8 mouse cellular contexts compared by ENCODE assay signal in genomic region chr3:95818026-95818511, GRCm38 (mm10). TPM values are rescaled to one million over a fixed set of nuclear protein-coding genes. Genes with fewer than 3 reads are reported as not detected.
DNase-seq lines count a peak whose midpoint lies in the region; ATAC-seq and TF ChIP-seq lines count a peak whose summit lies in the region.

No protein-coding gene starts in this region.

- H3K36me3 ChIP-seq in kidney, adult 2 months (ENCODE audit: control insufficient read depth, insufficient read depth, low read length) = no peaks in the 10 kb centered on the region
- no peaks in the 10 kb centered on the region for H3K36me3 ChIP-seq in liver, embryonic 15.5 days (replicated peaks)
- H3K36me3 ChIP-seq in neural tube, embryonic 15.5 days = no peaks in the 10 kb centered on the region

- H3K4me2 ChIP-seq in liver, embryonic 15.5 days = peak overlapping the region; percentile 82
- H3K4me2 ChIP-seq in neural tube, embryonic 15.5 days = peak overlapping the region; percentile 56

- TF ChIP-seq CTCF in kidney, adult 2 months (conservative IDR thresholded peaks at IDR 0.05; ENCODE audit: insufficient read depth, insufficient read length, low read depth, low read length) = no peak

- H3K27me3 ChIP-seq in kidney, adult 2 months (replicated peaks; ENCODE audit: control insufficient read depth, insufficient read depth, low read length) = no peaks in the 10 kb centered on the region
- H3K27me3 ChIP-seq in liver, embryonic 15.5 days = no peaks in the 10 kb centered on the region
- H3K27me3 ChIP-seq in neural tube, embryonic 15.5 days (replicated peaks) = no peaks in the 10 kb centered on the region

- peak overlapping the region; percentile 92 for H3K9ac ChIP-seq in liver, embryonic 15.5 days
- H3K9ac ChIP-seq in neural tube, embryonic 15.5 days (replicated peaks) = peak overlapping the region; percentile 89

- H3K4me3 ChIP-seq in kidney, adult 2 months (ENCODE audit: insufficient read depth, low read depth, low read length) = peak overlapping the region; percentile 100
- peak overlapping the region; percentile 92 for H3K4me3 ChIP-seq in liver, embryonic 15.5 days (replicated peaks)
- peak overlapping the region; percentile 74 for H3K4me3 ChIP-seq in neural tube, embryonic 15.5 days (replicated peaks)

- peak overlapping the region; percentile 99 for H3K27ac ChIP-seq in kidney, adult 2 months (ENCODE audit: insufficient read depth, low read depth, low read length)
- H3K27ac ChIP-seq in liver, embryonic 15.5 days (replicated peaks) = peak overlapping the region; percentile 100
- H3K27ac ChIP-seq in neural tube, embryonic 15.5 days (replicated peaks) = peak overlapping the region; percentile 100

- peaks cover 2% of the 10 kb centered on the region; the same call in 1 of the 2 replicates for H3K4me1 ChIP-seq in kidney, adult 2 months (ENCODE audit: control insufficient read depth, insufficient read depth, low read length)
- H3K4me1 ChIP-seq in liver, embryonic 15.5 days (replicated peaks) = peaks cover 44% of the 10 kb centered on the region
- H3K4me1 ChIP-seq in neural tube, embryonic 15.5 days = peaks cover 32% of the 10 kb centered on the region

- peak; percentile 35 for TF ChIP-seq POLR2A in kidney, adult 2 months (IDR thresholded peaks at IDR 0.05; ENCODE audit: low read depth, low read length)

- no peak for ATAC-seq in liver, embryonic 15.5 days (ENCODE audit: insufficient read depth)
- ATAC-seq in neural tube, embryonic 15.5 days (ENCODE audit: low FRiP score) = no peak

- DNase-seq in CD4-positive helper T cell, adult 2 months (ENCODE audit: low read depth, low spot score) = peak; percentile 57
- DNase-seq in adrenal gland, adult (ENCODE audit: inconsistent age in 2 of 2, low spot score in 1 of 2) = peak; percentile 63 to 88
- DNase-seq in embryo, embryonic 11 days = peak; percentile 73
- peak; percentile 58 to 75 for DNase-seq in heart, adult 18-20 months
- DNase-seq in kidney, adult 2 months = peak; percentile 85
- peak; percentile 75 for DNase-seq in yolk sac, embryonic 10.5 days (ENCODE audit: low spot score)

- no peaks in the 10 kb centered on the region for H3K9me3 ChIP-seq in liver, embryonic 15.5 days (replicated peaks)
- no peaks in the 10 kb centered on the region for H3K9me3 ChIP-seq in neural tube, embryonic 15.5 days (replicated peaks)

- WGBS in kidney, adult 2 months = 0% methylated on average over 21 of the region's 21 CpGs
- under 1% methylated on average over 21 of the region's 21 CpGs for WGBS in liver, embryonic 15.5 days (ENCODE audit: insufficient replicate concordance)
- WGBS in neural tube, embryonic 15.5 days = under 1% methylated on average over 21 of the region's 21 CpGs

RNA-seq across cellular contexts. Expression of gene Rprd2, which starts 0.6 kb away (rescaled TPM):
- 10 to 100 TPM; 42.5 to 44.6 TPM for total RNA-seq in heart, adult 18-20 months (2021)
- 12.6 and 13.9 TPM in 2 replicates for polyA plus RNA-seq in kidney, adult 2 months (2012; rRNA removed)
- 6.5 and 6.8 TPM in 2 replicates for polyA plus RNA-seq in liver, embryonic 15.5 days (2015; fragmentation: Nextera tagmentation; extraction: Ambion mirVana)
- 20.3 and 22.3 TPM in 2 replicates for polyA plus RNA-seq in neural tube, embryonic 15.5 days (2015; fragmentation: Nextera tagmentation; extraction: Ambion mirVana)

RNA-seq across cellular contexts. Expression of gene Prpf3, which starts 37.6 kb away (rescaled TPM):
- 10 to 100 TPM; 20.5 to 22.9 TPM for total RNA-seq in heart, adult 18-20 months (2021)
- polyA plus RNA-seq in kidney, adult 2 months (2012; rRNA removed) = 12.4 and 14.6 TPM in 2 replicates
- polyA plus RNA-seq in liver, embryonic 15.5 days (2015; fragmentation: Nextera tagmentation; extraction: Ambion mirVana) = 22.7 and 23.9 TPM in 2 replicates
- 32.2 and 36.3 TPM in 2 replicates for polyA plus RNA-seq in neural tube, embryonic 15.5 days (2015; fragmentation: Nextera tagmentation; extraction: Ambion mirVana)

RNA-seq across cellular contexts. Expression of gene Mrps21, which starts 53.2 kb away (rescaled TPM):
- 100 to 1,000 TPM; 323 to 346 TPM for total RNA-seq in heart, adult 18-20 months (2021)
- polyA plus RNA-seq in kidney, adult 2 months (2012; rRNA removed) = 172 and 274 TPM in 2 replicates
- polyA plus RNA-seq in liver, embryonic 15.5 days (2015; fragmentation: Nextera tagmentation; extraction: Ambion mirVana) = 141 and 166 TPM in 2 replicates
- 284 and 296 TPM in 2 replicates for polyA plus RNA-seq in neural tube, embryonic 15.5 days (2015; fragmentation: Nextera tagmentation; extraction: Ambion mirVana)

RNA-seq across cellular contexts. Expression of gene Tars2, which starts 58.1 kb away (rescaled TPM):
- 10 to 100 TPM; 44.4 to 49.4 TPM for total RNA-seq in heart, adult 18-20 months (2021)
- 28.2 and 29.3 TPM in 2 replicates for polyA plus RNA-seq in kidney, adult 2 months (2012; rRNA removed)
- 33.8 and 38.0 TPM in 2 replicates for polyA plus RNA-seq in liver, embryonic 15.5 days (2015; fragmentation: Nextera tagmentation; extraction: Ambion mirVana)
- 49.4 and 52.7 TPM in 2 replicates for polyA plus RNA-seq in neural tube, embryonic 15.5 days (2015; fragmentation: Nextera tagmentation; extraction: Ambion mirVana)
